Mouse (Mus musculus) retina, postnatal 1 day (tissue): ENCODE results near the gene Rnf40.

ENCODE experiments used
- DNase-seq: peaks from one replicate; pipeline ENCODE4 v3.0.0-alpha.2; 2012

The Rnf40 gene

DNA sequence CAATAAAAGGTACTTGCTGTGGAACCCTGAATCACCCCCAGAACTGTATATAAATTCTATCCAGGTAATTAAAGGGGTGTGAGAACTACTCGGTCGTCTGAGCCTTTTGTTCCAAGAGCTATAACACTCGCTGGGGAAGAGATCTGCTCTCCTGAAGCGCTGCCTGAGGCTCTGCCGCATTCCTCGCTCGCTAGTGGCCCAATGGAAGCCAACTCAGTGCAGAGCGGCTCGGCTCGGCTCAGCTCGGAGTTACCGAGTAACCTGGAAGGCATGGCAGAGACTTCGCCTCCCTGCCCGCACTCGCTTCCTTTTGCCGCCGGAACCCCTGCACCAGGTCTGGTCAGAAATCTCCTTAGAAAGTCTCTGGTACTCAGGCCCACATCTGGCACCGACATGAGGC lies 63.5 kb downstream of the Rnf40 start:
- no peak for DNase-seq

DNA sequence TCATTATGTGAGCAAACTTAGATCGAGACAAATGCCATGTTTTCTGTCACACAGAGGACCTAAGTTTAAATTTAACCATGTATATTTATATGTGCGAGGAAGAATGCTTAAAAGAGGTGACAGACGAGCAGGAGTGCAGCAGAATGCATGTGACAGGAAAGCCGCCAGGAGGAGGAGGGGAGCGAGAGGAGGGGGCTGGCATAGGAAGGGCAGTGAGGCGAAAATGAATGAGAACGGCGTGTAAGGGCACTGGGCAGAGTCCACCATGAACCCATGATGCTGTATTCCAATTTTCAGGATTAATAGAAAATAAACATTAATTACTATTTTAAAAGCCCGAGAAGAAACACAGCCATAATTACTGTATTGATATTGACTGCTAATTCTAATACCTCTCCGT lies 65.8 kb downstream of the Rnf40 start:
- DNase-seq: peak; percentile 31
